Mouse (Mus musculus): Measurements from ENCODE around the gene Cdk19. TPM values are rescaled to one million over a fixed set of nuclear protein-coding genes. Genes with fewer than 3 reads are reported as not detected.
"Not testable (repeated sequence)": the region's sequence is repeated elsewhere in the genome, so short reads cannot be mapped to it uniquely, and the experiment has no call there.

Cdk19 gene
- polyA plus RNA-seq (2015; fragmentation: Nextera tagmentation; extraction: Ambion mirVana) = 6.5 and 7.0 TPM in 2 replicates

DNA sequence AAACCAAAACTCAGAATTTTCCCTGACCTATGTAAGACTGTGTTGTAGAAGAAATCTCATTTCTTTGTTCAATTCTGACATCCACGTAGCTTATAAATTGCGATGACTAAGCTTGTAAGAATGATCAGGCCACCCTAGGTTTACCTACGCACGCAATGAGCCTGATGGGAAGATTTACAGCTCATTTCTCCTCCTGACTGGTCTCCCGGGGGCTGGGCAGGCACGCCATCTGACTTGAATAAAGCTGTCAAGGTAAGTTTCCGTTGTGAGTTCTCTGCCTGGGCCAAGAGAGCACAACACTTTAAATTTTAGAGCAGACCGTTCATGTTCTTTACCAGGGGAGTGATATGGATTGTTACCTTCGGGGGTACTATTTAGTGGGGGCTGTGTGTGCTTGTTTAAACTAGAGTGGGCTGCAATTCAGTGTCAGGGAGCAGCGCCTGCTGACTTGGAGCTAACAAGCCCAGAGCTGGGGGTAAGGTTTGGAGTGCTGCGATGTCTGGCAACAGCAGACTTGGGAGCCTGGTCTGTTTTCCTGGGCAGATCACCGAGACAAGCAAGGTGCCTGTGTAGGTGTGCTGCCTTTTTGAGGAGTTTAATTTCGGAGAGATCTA is at the start of gene Cdk19:
Gene Cdk19 (plus strand): TSS at position 214 of the 614 bp plus-strand sequence.
- no peaks in the 10 kb centered on the region for H3K4me1 ChIP-seq (ENCODE audit: control insufficient read depth, insufficient read depth, low read length)
- H3K4me2 ChIP-seq (ENCODE audit: low read depth, low read length) = no peak within 1 kb of the TSS
- ATAC-seq (replicated peaks; ENCODE audit: extremely low read depth, insufficient read depth, low FRiP score) = no peak
- H3K9me3 ChIP-seq (replicated peaks; ENCODE audit: control insufficient read depth, low read length) = no peaks in the 10 kb centered on the region
- H3K36me3 ChIP-seq (ENCODE audit: control insufficient read depth, insufficient read depth) = no peaks in the 10 kb centered on the region
- no peak within 1 kb of the TSS for H3K27ac ChIP-seq (ENCODE audit: low read length)
- H3K27me3 ChIP-seq (ENCODE audit: control insufficient read depth, insufficient read depth, low read length) = no peaks in the 10 kb centered on the region
- 46% methylated on average over 13 of the region's 13 CpGs for WGBS
- H3K9ac ChIP-seq (ENCODE audit: low read length) = no peak within 1 kb of the TSS
- no peak within 1 kb of the TSS for H3K4me3 ChIP-seq (ENCODE audit: low read length)

- no peak for ATAC-seq (replicated peaks; ENCODE audit: extremely low read depth, insufficient read depth, low FRiP score)
- no peak overlapping the region for H3K9ac ChIP-seq (ENCODE audit: low read length)
- peaks cover 17% of the 10 kb centered on the region for H3K36me3 ChIP-seq (ENCODE audit: control insufficient read depth, insufficient read depth)
- H3K27me3 ChIP-seq (ENCODE audit: control insufficient read depth, insufficient read depth, low read length) = no peaks in the 10 kb centered on the region
- peaks cover 17% of the 10 kb centered on the region for H3K4me1 ChIP-seq (ENCODE audit: control insufficient read depth, insufficient read depth, low read length)
- no peak overlapping the region for H3K27ac ChIP-seq (ENCODE audit: low read length)
- H3K4me3 ChIP-seq (ENCODE audit: low read length) = no peak overlapping the region
- WGBS = 88% methylated on average over 6 of the region's 6 CpGs
- no peak overlapping the region for H3K4me2 ChIP-seq (ENCODE audit: low read depth, low read length)
- H3K9me3 ChIP-seq (replicated peaks; ENCODE audit: control insufficient read depth, low read length) = no peaks in the 10 kb centered on the region
Measured at GRCm38 (mm10) chr10:40292640-40293039, 46.7 kb upstream of the Cdk19 start.

DNA sequence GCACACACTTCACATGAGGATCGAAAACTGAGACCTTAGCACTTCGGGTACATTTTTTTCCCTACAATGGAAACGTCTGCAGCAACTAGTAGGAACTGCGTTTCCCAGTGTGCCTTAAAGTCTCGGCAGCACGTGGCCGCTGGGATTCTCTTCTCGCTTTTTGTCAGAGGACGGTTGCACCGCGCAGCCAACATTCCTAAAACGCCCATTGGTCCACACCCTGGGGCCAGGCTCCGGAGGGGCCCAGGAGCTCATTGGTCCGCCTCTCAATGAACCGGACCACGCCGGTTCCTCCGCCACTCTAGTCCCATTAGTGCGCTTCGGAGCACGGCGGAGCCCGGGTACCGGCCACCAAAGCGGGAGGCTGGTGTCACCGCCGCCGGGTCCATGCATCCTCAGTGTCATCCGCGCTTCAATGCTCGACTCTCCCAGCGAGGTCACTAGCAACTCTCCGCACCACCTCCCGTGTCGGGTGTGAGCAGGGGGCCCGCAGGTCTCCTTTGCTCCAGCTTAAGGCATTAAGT is 38.7 kb upstream of the Cdk19 start:
- Histone ChIP-seq H3K36me3 (ENCODE audit: control insufficient read depth, insufficient read depth) (no peaks in the 10 kb centered on the region), H3K4me1 (ENCODE audit: control insufficient read depth, insufficient read depth, low read length) (peaks cover 24% of the 10 kb centered on the region), H3K9ac (ENCODE audit: low read length) (peak overlapping the region; percentile 95), H3K27ac (ENCODE audit: low read length) (peak overlapping the region; percentile 88), H3K9me3 (replicated peaks; ENCODE audit: control insufficient read depth, low read length) (no peaks in the 10 kb centered on the region), H3K4me3 (ENCODE audit: low read length) (peak overlapping the region; percentile 91), H3K27me3 (ENCODE audit: control insufficient read depth, insufficient read depth, low read length) (no peaks in the 10 kb centered on the region), H3K4me2 (ENCODE audit: low read depth, low read length) (peak overlapping the region; percentile 75)
- WGBS = under 1% methylated on average over 36 of the region's 36 CpGs
- peak; percentile 80 for ATAC-seq (replicated peaks; ENCODE audit: extremely low read depth, insufficient read depth, low FRiP score)

DNA sequence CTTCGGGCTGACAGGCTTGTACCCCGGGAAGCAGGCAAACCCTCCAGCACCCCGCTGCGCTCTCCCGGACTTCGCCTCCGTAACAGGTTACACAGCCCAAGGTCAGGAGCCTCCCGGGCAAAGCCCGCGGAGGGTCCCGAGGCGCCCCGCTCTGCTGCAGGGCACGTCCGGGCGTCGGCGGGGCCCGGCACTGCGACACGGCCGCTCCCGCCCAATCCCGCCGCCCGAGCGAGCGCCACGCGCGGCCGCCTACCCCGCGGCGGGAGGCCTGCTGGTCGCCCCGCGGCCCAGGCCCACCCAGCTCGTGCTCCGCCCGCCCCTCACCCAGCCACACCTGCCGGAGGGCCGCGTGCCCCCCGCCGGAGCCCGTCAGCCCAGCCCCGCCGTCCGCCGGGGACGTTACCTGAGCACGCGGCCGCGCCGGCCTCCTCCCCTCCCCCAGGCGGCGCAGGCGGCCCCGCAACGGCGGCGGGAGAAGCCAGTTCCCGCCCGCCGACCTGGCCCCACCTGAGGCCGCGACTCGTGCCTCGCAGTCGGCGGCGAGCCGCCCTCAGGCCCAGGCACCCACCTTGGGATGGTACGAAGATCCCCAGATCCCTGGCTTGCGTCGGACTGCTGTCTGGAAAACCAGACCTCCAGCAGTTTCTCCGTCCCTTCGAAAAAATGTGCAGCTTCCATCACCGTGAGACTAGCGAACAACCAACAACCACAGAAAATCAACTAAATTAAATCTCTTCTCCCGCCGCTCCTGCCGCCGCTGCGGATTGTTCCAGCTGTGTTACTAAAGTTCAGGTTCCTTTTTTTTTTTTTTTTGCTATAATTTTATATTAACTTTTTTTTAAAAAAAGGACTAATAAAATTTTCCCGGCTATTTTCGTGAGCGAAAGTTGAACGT is 37.9 kb upstream of the Cdk19 start:
- H3K27me3 ChIP-seq (ENCODE audit: control insufficient read depth, insufficient read depth, low read length); H3K36me3 ChIP-seq (ENCODE audit: control insufficient read depth, insufficient read depth); H3K9me3 ChIP-seq (replicated peaks; ENCODE audit: control insufficient read depth, low read length): not testable (repeated sequence)
- peak; percentile 24 for ATAC-seq (replicated peaks; ENCODE audit: extremely low read depth, insufficient read depth, low FRiP score)
- Histone ChIP-seq H3K27ac (ENCODE audit: low read length) (peak overlapping the region; percentile 88), H3K4me1 (ENCODE audit: control insufficient read depth, insufficient read depth, low read length) (peaks cover 23% of the 10 kb centered on the region), H3K9ac (ENCODE audit: low read length) (peak overlapping the region; percentile 95), H3K4me3 (ENCODE audit: low read length) (peak overlapping the region; percentile 91), H3K4me2 (ENCODE audit: low read depth, low read length) (peak overlapping the region; percentile 75)
- 1% methylated on average over 67 of the region's 91 CpGs for WGBS

DNA sequence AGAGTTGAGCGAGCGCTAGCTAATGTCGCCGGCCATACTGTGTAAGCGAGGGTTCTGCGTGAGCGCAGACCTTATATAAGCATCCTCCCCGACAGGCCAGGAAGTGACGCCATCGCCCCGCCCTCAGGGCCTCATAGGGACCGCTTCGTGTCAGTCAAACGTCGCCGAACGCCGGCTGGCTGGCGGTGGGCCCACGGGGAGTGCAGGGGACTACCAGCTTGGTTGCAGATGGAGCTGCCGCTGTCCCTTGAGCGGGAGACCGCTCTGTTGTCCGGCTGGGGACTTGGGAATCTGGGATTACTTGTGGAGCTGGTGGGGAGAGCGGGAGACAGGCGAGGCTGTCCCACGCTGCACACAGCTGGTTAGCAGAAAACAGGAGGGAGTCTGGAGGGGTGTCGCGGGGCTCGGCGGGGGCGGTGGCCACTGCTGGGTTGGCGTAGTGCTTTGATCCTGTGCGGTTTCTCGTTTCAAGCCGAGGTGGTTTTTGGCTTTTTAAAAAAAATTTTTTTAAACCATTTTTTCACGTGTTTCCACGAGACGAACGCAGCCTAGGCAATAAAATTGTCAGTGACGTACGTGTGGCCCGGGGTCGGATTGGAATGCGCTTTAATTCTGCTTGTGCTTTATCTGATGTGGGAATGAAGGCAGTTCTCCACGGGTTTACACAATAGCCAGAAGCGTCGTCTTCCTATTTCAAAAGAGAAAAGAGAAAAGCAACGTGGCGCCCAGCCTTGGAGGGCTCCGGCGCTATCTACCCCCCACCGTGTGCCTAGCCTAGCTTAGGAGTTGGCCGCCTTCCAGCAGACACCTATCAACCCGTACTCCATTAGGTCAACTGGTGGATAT is 37.0 kb upstream of the Cdk19 start, which contains the start of gene Amd1:
Gene Amd1 (minus strand): TSS at position 47 of the 846 bp plus-strand sequence.
- no peaks in the 10 kb centered on the region for H3K36me3 ChIP-seq (ENCODE audit: control insufficient read depth, insufficient read depth)
- under 1% methylated on average over 55 of the region's 55 CpGs for WGBS
- peaks cover 2% of the 10 kb centered on the region; the same call in 1 of the 2 replicates for H3K9me3 ChIP-seq (replicated peaks; ENCODE audit: control insufficient read depth, low read length)
- no peaks in the 10 kb centered on the region for H3K27me3 ChIP-seq (ENCODE audit: control insufficient read depth, insufficient read depth, low read length)
- peak; percentile 95 for ATAC-seq (replicated peaks; ENCODE audit: extremely low read depth, insufficient read depth, low FRiP score)
- H3K4me3 ChIP-seq (ENCODE audit: low read length) = peak within 1 kb of the TSS; percentile 91
- peak within 1 kb of the TSS; percentile 86 for H3K4me2 ChIP-seq (ENCODE audit: low read depth, low read length)
- H3K4me1 ChIP-seq (ENCODE audit: control insufficient read depth, insufficient read depth, low read length) = peaks cover 17% of the 10 kb centered on the region
- peak within 1 kb of the TSS; percentile 98 for H3K27ac ChIP-seq (ENCODE audit: low read length)
- H3K9ac ChIP-seq (ENCODE audit: low read length) = peak within 1 kb of the TSS; percentile 95

DNA sequence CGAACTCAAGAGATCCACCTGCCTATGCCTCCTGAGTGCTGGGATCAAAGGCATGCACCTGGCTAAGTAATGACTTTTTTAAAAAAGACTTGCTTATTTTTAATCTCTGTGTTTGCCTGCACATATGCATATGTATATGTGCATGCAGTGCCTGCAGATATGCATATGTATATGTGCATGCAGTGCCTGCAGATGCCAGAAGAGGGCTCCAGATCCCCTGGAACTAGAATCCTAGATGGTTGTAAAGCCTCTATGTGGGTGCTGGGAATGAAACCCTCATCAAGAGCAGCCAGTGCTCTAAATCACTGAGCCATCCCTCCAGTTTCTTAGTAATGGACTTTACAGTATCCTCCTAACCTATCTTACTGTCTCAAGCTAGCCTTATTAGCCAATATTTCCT is 33.4 kb upstream of the Cdk19 start:
- Histone ChIP-seq H3K4me1 (ENCODE audit: control insufficient read depth, insufficient read depth, low read length) (no peaks in the 10 kb centered on the region), H3K27ac (ENCODE audit: low read length) (no peak overlapping the region), H3K4me2 (ENCODE audit: low read depth, low read length) (no peak overlapping the region), H3K9ac (ENCODE audit: low read length) (no peak overlapping the region), H3K27me3 (ENCODE audit: control insufficient read depth, insufficient read depth, low read length) (no peaks in the 10 kb centered on the region), H3K36me3 (ENCODE audit: control insufficient read depth, insufficient read depth) (no peaks in the 10 kb centered on the region), H3K4me3 (ENCODE audit: low read length) (no peak overlapping the region), H3K9me3 (replicated peaks; ENCODE audit: control insufficient read depth, low read length) (peaks cover 2% of the 10 kb centered on the region; the same call in 1 of the 2 replicates)
- WGBS = 81% methylated on average over 1 of the region's 1 CpGs
- ATAC-seq (replicated peaks; ENCODE audit: extremely low read depth, insufficient read depth, low FRiP score) = no peak

DNA sequence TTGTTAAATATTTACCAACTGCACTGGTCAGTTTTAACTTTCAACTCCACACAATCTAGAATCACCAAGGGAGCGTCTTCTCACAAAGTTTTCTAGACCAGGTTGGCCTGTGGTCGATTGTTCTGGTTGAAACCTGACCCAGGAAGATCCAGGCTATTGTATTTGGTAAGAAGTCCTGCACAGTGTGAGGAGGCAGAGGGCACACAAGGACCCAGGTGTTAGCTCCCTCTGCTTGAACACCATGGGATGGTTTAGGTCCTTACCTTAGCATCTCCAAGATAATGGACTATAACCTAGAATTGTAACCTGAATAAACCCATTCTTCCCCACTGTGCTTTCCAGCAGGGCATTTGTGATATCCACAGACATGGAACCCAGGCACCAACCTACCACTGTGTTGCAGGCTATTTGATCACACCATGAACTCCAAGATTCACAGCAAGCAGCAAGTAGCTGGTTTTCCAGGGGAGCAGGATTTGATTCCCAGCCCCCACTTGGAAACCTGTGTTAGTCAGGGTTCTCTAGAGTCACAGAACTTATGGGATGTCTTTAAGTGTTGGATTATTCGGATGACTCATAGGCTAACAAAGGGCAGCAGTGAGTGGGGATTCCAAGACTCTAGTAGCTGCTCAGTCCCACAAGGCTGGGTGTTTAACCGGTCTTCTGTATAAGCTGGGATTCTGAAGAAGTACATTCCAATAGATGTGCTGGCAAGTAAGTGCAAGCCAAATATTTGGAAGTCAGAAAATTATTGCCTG is 31.4 kb upstream of the Cdk19 start:
- Histone ChIP-seq H3K36me3 (ENCODE audit: control insufficient read depth, insufficient read depth) (no peaks in the 10 kb centered on the region), H3K9me3 (replicated peaks; ENCODE audit: control insufficient read depth, low read length) (peaks cover 2% of the 10 kb centered on the region; the same call in 1 of the 2 replicates), H3K4me2 (ENCODE audit: low read depth, low read length) (no peak overlapping the region), H3K4me3 (ENCODE audit: low read length) (no peak overlapping the region), H3K9ac (ENCODE audit: low read length) (no peak overlapping the region), H3K4me1 (ENCODE audit: control insufficient read depth, insufficient read depth, low read length) (peaks cover 4% of the 10 kb centered on the region; the same call in 1 of the 2 replicates), H3K27ac (ENCODE audit: low read length) (no peak overlapping the region), H3K27me3 (ENCODE audit: control insufficient read depth, insufficient read depth, low read length) (no peaks in the 10 kb centered on the region)
- WGBS = 65% methylated on average over 4 of the region's 4 CpGs
- no peak for ATAC-seq (replicated peaks; ENCODE audit: extremely low read depth, insufficient read depth, low FRiP score)

Measured in heart, embryonic 16.5 days (tissue).